Mouse (Mus musculus) stomach, postnatal 0 days (tissue): ENCODE results near the gene Dhh. TPM values are rescaled to one million over a fixed set of nuclear protein-coding genes. Genes with fewer than 3 reads are reported as not detected.

Experiments
- ATAC-seq: fragments of 200-750 bp; cut with Nextera tagmentation; 2 replicates; pipeline ENCODE4 v1.8.0; 2017; ENCODE audit not compliant: low FRiP score, low TSS enrichment
- DNase-seq: peaks from one replicate; pipeline ENCODE4 v3.0.0-alpha.2; 2016; ENCODE audit warnings: low spot score
- H3K27ac ChIP-seq: fragments of 300-500 bp; sonication (generic); replicated peaks from 2 replicates; pipeline ENCODE4 v1.5.1; 2014; ENCODE audit warnings: mild to moderate bottlenecking, control low read depth
- H3K27me3 ChIP-seq: fragments of 300-500 bp; sonication (generic); 2 replicates; pipeline ENCODE4 v1.6.1; 2014; ENCODE audit warnings: low read length; ENCODE audit not compliant: control insufficient read depth, insufficient read depth
- H3K36me3 ChIP-seq: fragments of 300-500 bp; sonication (generic); 2 replicates; pipeline ENCODE4 v1.6.1; 2014; ENCODE audit warnings: low read length, mixed read lengths; ENCODE audit not compliant: control insufficient read depth, insufficient read depth
- H3K4me1 ChIP-seq: fragments of 300-500 bp; sonication (generic); replicated peaks from 2 replicates; pipeline ENCODE4 v1.6.1; 2014; ENCODE audit warnings: antibody characterized with exemption; ENCODE audit not compliant: control insufficient read depth, insufficient read depth
- H3K4me2 ChIP-seq: fragments of 300-500 bp; sonication (generic); replicated peaks from 2 replicates; pipeline ENCODE4 v1.6.1; 2014; ENCODE audit warnings: low read depth, mild to moderate bottlenecking, control low read depth, moderate library complexity
- H3K4me3 ChIP-seq: fragments of 300-500 bp; sonication (generic); 2 replicates; pipeline ENCODE4 v1.5.1; 2014; ENCODE audit warnings: low read depth, low read length, control low read depth
- H3K9ac ChIP-seq: fragments of 300-500 bp; sonication (generic); 2 replicates; pipeline ENCODE4 v1.6.1; 2014; ENCODE audit warnings: mild to moderate bottlenecking, low read length, control low read depth, mixed read lengths
- H3K9me3 ChIP-seq: fragments of 300-500 bp; sonication (generic); 2 replicates; pipeline ENCODE4 v1.6.1; 2016; ENCODE audit warnings: low read length; ENCODE audit not compliant: control insufficient read depth
- CTCF ChIP-seq: IDR thresholded peaks from 2 replicates; pipeline ENCODE4 v1.5.1; 2016; ENCODE audit warnings: antibody characterized with exemption, low read depth, mild to moderate bottlenecking, moderate library complexity
- EP300 ChIP-seq: optimal IDR thresholded peaks from 2 replicates; pipeline ENCODE3; 2016; ENCODE audit warnings: antibody characterized with exemption
- WGBS: fragments of 180-500 bp; shearing (Covaris S2); extraction: QIAGEN DNeasy Blood & Tissue Kit; methylation state at CpG from one replicate; pipeline ENCODE4 v1.1.7; 2014; 5-methylcytosine and 5-hydroxymethylcytosine counted together
- polyA plus RNA-seq: library from polyadenylated mRNA; unstranded; fragments of >200 nt; fragmentation: Nextera tagmentation; extraction: Ambion mirVana; gene quantifications from 2 replicates; pipeline ENCODE4 v1.2.1, GENCODE M21; 2015

Dhh gene
- polyA plus RNA-seq, 1 experiment from 2014 or later, result 0.89 TPM

DNA sequence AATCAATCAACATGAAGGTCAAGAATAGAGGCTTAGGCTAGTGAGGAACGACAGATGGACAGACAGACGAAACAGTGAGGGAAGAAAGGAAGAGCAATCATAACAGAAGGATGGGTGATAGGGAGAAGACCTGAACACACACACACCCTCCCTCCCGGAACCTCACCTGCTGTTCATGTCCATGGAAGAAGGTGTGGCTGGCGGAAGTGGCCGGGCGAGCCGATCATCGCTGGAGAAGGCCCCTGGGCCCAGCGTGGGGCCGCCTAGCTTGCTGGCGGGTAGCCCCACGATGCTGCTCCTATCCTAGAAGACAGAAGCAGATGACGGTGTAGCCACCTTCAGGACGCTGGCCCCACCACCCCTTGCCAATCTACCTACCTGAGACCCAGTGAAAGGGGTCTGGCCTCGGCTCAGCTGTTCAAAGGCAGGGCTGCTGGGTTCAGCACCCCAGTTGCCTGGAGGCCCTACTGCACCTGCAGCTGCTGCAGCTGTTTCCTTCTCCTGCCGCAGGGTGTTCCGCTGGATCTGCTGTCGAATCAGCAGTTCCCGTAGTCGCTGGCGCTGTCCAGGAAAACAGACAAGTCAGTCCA, 47.0 kb downstream of the Dhh start:
- TF ChIP-seq EP300 (no peak), CTCF (no peak)
- H3K4me2 ChIP-seq, result no peak overlapping the region
- H3K9ac ChIP-seq, result no peak overlapping the region
- 84% methylated on average over 21 of the region's 21 CpGs for WGBS
- H3K36me3 ChIP-seq, result peaks cover 66% of the 10 kb centered on the region
- no peaks in the 10 kb centered on the region for H3K9me3 ChIP-seq
- no peaks in the 10 kb centered on the region for H3K27me3 ChIP-seq
- H3K4me1 ChIP-seq, result no peaks in the 10 kb centered on the region
- ATAC-seq, result no peak
- DNase-seq, result no peak
- H3K4me3 ChIP-seq, result no peak overlapping the region
- H3K27ac ChIP-seq, result no peak overlapping the region

DNA sequence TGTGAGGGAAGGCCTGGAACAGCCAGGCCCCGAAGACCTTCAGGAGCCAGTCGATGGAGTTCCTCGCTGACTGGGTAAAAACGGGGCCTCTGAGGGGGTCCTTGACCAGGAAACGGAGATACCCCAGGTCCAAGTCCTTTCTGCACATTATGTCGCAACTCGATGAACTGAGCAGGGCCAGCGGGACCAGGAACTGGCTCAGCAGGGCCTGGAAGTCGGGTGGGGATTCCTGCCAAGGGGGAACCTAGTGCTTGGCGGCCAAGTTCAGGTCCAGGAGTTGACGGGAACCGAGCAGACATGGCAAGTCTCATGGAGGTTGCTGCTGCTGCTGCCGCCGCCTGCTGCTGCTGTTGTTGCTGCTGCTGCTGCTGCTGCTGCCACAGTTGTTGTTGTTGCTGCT, 47.7 kb downstream of the Dhh start:
- ATAC-seq (no peak), DNase-seq (no peak)
- Histone ChIP-seq H3K27ac (no peak overlapping the region), H3K4me2 (no peak overlapping the region), H3K27me3 (no peaks in the 10 kb centered on the region), H3K9ac (no peak overlapping the region), H3K4me1 (no peaks in the 10 kb centered on the region), H3K9me3 (no peaks in the 10 kb centered on the region), H3K4me3 (no peak overlapping the region), H3K36me3 (peaks cover 71% of the 10 kb centered on the region)
- TF ChIP-seq EP300, result no peak
- TF ChIP-seq CTCF, result no peak
- WGBS, result 88% methylated on average over 14 of the region's 14 CpGs

DNA sequence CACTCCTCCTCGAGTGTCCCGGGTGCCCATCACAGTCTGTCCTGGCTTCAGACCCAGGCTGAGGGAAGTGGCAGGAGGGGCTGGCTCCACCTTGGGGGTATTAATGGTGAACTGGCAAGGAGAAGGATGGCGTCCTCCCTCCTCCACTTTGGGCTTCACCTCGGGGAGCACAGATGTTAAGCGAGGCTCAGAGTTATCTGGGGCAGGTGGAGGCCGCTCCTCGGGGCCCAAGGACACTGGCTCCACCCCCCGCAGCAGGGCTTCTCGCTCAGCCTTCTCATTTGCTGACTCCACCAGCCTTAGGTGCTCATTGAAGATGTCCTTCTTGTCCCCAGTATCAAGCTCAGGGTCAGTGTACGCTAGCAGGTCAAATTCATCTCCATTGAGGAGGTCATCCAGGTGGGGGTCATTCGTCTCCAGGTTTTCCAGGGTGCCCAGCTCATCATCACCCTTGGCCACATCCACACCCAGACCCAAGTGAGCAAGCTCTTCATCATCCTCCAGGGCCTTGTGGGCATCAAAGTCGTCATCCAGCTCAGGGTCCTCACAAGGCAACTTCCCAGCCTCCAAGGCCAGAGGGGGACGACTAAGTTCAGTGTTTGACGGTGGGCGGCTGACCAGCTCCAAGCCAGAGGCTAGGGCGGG, 48.3 kb downstream of the Dhh start:
- H3K27me3 ChIP-seq, result no peaks in the 10 kb centered on the region
- no peak overlapping the region for H3K4me2 ChIP-seq
- ATAC-seq, result no peak
- peaks cover 74% of the 10 kb centered on the region for H3K36me3 ChIP-seq
- WGBS, result 82% methylated on average over 16 of the region's 16 CpGs
- no peak overlapping the region for H3K4me3 ChIP-seq
- no peaks in the 10 kb centered on the region for H3K4me1 ChIP-seq
- no peaks in the 10 kb centered on the region for H3K9me3 ChIP-seq
- TF ChIP-seq CTCF (no peak), EP300 (no peak)
- no peak for DNase-seq
- no peak overlapping the region for H3K9ac ChIP-seq
- H3K27ac ChIP-seq, result no peak overlapping the region

DNA sequence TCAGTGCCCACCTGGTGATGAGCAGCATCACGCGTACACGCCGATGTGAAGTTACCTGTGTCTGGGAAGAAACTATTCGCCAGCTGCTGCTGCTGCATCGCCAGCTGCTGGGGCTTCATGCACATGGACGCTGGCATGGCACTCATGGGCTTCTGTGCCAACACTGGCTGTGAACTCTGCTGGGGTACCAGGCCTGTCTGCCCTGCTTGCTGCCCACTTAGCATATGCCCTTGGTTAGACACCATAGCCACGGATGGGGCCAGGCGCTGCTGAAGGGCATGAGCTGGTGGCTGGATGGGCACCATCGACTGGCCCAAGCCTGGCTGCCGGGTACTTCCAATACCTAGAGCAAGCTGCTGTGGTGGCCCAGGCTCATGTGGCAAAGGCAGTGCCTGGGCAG, 49.2 kb downstream of the Dhh start:
- DNase-seq (no peak), ATAC-seq (no peak)
- no peak overlapping the region for H3K4me2 ChIP-seq
- H3K4me3 ChIP-seq, result no peak overlapping the region
- no peaks in the 10 kb centered on the region for H3K27me3 ChIP-seq
- no peak overlapping the region for H3K27ac ChIP-seq
- no peaks in the 10 kb centered on the region for H3K9me3 ChIP-seq
- TF ChIP-seq EP300, result no peak
- no peaks in the 10 kb centered on the region for H3K4me1 ChIP-seq
- H3K36me3 ChIP-seq, result peaks cover 73% of the 10 kb centered on the region
- 96% methylated on average over 10 of the region's 11 CpGs for WGBS
- H3K9ac ChIP-seq, result no peak overlapping the region

DNA sequence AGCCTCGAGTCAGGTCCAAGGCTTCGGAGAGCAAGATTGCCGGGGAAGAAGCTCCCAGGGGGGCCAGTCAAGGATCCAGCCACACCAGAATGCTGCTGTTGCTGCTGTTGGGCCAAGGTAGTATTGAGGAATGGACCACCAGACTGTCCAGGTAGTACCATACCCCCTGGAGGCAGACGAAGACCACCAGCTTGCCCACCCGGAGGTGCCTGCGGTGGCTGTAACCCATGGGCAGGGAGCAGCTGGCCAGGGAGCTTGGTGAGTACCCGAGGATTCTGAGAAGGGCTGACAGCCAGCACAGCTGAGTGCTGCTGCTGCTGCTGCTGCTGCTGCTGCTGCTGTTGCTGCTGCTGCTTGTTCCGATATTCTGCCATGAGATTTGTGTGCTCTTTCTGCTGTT, 52.2 kb downstream of the Dhh start:
- H3K36me3 ChIP-seq, result peaks cover 68% of the 10 kb centered on the region
- ATAC-seq, result no peak
- WGBS, result 81% methylated on average over 6 of the region's 8 CpGs

DNA sequence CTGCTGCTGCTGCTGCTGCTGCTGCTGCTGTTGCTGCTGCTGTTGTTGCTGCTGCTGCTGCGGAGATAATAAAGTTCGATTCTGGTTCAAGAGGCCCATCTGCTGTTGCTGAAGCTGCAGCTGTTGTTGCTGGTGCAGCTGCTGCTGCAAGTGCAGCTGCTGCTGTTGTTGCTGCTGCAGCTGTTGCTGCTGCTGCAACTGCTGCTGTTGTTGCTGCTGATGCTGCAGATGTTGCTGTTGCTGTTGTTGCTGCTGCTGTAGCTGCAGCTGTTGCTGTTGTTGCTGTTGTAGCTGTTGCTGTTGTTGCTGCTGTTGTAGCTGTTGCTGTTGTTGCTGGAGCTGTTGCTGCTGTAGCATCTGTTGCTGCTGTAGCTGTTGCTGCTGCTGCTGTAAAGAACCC, 53.2 kb downstream of the Dhh start:
- H3K4me3 ChIP-seq, result no peak overlapping the region
- no peak overlapping the region for H3K27ac ChIP-seq
- no peaks in the 10 kb centered on the region for H3K4me1 ChIP-seq
- ATAC-seq (no peak), DNase-seq (no peak)
- H3K27me3 ChIP-seq, result no peaks in the 10 kb centered on the region
- no peak overlapping the region for H3K9ac ChIP-seq
- no peak overlapping the region for H3K4me2 ChIP-seq
- TF ChIP-seq CTCF, result no peak
- no peak for TF ChIP-seq EP300
- peaks cover 71% of the 10 kb centered on the region for H3K36me3 ChIP-seq
- 77% methylated on average over 2 of the region's 2 CpGs for WGBS
- no peaks in the 10 kb centered on the region for H3K9me3 ChIP-seq

More for the DNA sequence above, 52.2 kb downstream of the Dhh start:
- H3K4me3 ChIP-seq, result no peak overlapping the region
- DNase-seq, result no peak
- no peak overlapping the region for H3K27ac ChIP-seq
- H3K4me1 ChIP-seq, result no peaks in the 10 kb centered on the region
- TF ChIP-seq CTCF (no peak), EP300 (no peak)
- no peaks in the 10 kb centered on the region for H3K9me3 ChIP-seq
- H3K27me3 ChIP-seq, result no peaks in the 10 kb centered on the region
- no peak overlapping the region for H3K4me2 ChIP-seq
- H3K9ac ChIP-seq, result no peak overlapping the region
